Mouse (Mus musculus) left cerebral cortex, adult 2 months (tissue): ENCODE measurements around the gene Abca8a. TPM values are rescaled to one million over a fixed set of nuclear protein-coding genes. Genes with fewer than 3 reads are reported as not detected.
A peak's percentile ranks its signal among the peaks of the same experiment; 100 is the strongest.
"Not testable (repeated sequence)": the region's sequence is repeated elsewhere in the genome, so short reads cannot be mapped to it uniquely, and the experiment has no call there.

Source experiments
- DNase-seq, 2 experiments: peaks; one replicate each; pipeline ENCODE4 v3.0.0; 2021 to 2022; ENCODE audit warnings: low spot score in 2 of 2, mixed read lengths in 1 of 2; ENCODE audit errors: extremely low spot score in 1 of 2
- H3K27ac ChIP-seq: fragments of 200-600 bp; 2 replicates; pipeline ENCODE4 v1.8.1; 2022
- H3K4me3 ChIP-seq: fragments of 200-600 bp; 2 replicates; pipeline ENCODE4 v1.8.1; 2022
- CTCF ChIP-seq: fragments of 200-600 bp; IDR thresholded peaks from 2 replicates; pipeline ENCODE4 v1.8.1; 2022; ENCODE audit warnings: antibody characterized with exemption, mild to moderate bottlenecking, moderate library complexity
- intact Hi-C: fragments of 180-260 bp; cut with DNase I; formaldehyde crosslinking; loops from one replicate; pipeline ENCODE4 v1.15.1; 2025
- total RNA-seq, 2 experiments: library from RNA; stranded (reverse); gene quantifications; 2 replicates each; pipeline ENCODE4 v1.2.3; 2021

Gene Abca8a
- total RNA-seq, 2 experiments from 2014 or later, result 2.9 to 3.1 TPM

DNA sequence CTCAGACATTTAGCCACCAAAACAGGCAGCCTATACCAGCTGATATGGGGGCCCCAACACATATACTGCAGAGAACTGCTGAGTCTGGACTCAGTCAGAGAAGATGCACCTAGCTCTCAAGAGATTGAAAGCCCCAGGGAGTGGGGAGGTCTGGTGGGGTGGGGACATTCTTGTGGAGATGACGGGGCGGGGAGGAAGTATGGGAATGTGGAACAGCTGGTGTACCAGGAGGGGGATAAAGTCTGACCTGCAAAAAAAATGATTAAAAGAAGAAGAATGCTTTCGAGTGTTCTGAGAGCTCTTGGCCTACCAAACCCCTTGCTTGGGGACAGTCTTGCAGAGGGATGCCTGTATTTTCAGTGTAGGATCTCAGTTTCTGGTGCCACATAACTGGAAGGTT lies 42.1 kb downstream of the Abca8a start:
- TF ChIP-seq CTCF, result no peak
- Histone ChIP-seq H3K4me3 (no peak overlapping the region), H3K27ac (no peak overlapping the region)
- intact Hi-C loops, result no loop called here
- DNase-seq, result no peak

- Histone ChIP-seq H3K27ac (no peak overlapping the region), H3K4me3 (no peak overlapping the region)
- intact Hi-C loops, result no loop called here
- no peak for DNase-seq
- no peak for TF ChIP-seq CTCF
These were observed 58.0 kb downstream of the Abca8a start for GRCm38 (mm10) chr11:110037795-110038194.

DNA sequence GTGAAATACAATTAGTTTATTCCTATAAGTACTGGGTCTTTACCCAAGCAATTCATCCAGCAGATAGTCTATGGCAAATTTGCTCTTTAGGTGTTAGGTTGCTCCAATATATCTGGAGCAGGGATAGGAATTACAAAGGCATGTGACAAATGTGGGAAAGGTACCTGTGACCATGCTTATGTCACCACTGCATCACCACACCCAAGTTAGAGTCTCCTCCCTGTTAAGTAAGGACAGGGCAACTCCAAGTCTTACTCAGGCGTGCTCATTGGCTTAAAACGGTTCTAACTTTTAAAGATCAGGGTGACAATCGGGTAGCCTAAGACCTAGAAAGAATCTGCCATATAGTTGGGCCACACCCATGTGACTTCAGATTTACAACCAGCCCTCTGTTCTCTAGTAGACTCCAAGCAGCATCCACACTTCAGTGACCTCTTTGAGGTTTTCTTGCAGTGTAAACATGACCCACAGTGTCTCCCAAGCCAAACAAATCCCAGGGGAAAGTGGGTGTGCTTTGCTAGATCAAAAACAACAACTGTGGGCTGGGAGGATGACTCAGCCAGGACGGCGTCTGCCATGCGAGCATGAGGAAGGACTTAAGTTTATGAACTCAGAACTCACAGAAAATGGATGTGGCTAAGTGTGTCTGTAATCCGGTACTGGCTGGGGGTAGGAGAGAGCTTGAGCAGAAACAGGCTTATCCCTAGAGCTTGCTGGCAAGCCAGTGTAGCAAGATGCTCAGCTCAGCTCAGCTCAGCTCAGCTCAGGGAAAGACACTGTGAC lies 66.7 kb downstream of the Abca8a start:
- no peak overlapping the region for H3K4me3 ChIP-seq
- no peak for TF ChIP-seq CTCF
- no peak overlapping the region for H3K27ac ChIP-seq
- no peak for DNase-seq
- intact Hi-C loops, result no loop called here

- DNase-seq, result no peak
- intact Hi-C loops, result no loop called here
- Histone ChIP-seq H3K27ac (no peak overlapping the region), H3K4me3 (no peak overlapping the region)
- TF ChIP-seq CTCF, result no peak
These were observed 84.8 kb downstream of the Abca8a start for GRCm38 (mm10) chr11:110010836-110011546.

DNA sequence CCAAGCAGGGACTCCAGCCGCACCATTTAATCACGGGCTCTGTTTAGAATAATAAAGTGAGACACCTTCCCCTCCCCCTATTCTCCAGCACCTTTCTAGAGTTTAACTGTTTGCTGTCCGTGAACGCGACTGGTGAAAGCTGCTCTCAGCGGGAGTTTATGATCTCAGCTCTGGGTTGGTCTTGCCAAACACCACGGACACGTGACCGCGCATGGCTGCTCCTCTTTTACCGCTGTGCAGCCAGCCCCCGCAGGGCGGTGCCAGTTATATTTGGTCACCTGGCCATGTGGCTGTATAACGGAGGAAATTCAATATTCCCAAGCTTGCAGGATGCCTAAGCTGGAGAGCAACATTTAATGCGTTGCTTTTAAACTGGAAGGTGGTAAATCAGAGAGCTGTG lies 100.2 kb downstream of the Abca8a start, which contains the start of gene Abca8b:
Gene Abca8b (minus strand): TSS at position 222 of the 400 bp plus-strand sequence.
- intact Hi-C loops, result loop anchor here (5.0 kb wide), 1 partner anchor 272 kb away; no protein-coding TSS in a partner anchor
- no peak for TF ChIP-seq CTCF
- Histone ChIP-seq H3K27ac (peak within 1 kb of the TSS; percentile 83), H3K4me3 (peak within 1 kb of the TSS; percentile 51)
- DNase-seq, result peak; percentile 78 to 80

DNA sequence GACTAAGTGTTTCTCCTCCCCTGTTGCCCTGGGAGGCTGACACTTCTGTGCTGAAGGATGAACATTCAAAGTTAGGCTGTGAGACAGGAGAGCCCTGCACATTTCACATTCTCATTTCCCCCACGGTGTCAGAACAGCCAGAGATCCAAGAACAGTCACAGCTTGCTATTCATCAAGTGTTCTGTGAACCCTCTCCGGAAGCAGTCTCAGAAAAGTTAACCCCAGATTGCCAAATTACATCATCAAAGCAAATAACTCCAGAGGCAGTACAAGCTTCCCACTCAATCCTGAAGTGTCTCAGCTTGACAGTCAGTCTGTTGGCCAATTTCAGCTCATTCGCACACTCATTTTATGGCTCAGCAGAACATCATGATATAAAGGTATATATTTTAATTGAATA lies 100.8 kb downstream of the Abca8a start:
- peak overlapping the region; percentile 51 for H3K4me3 ChIP-seq
- TF ChIP-seq CTCF, result no peak
- DNase-seq, result peak; percentile 31 to 38
- H3K27ac ChIP-seq, result peak overlapping the region; percentile 83
- intact Hi-C loops, result loop anchor here (5.0 kb wide), 1 partner anchor 272 kb away; no protein-coding TSS in a partner anchor

- Histone ChIP-seq H3K4me3 (no peak overlapping the region; the same call in 1 of the 2 replicates), H3K27ac (no peak overlapping the region)
- intact Hi-C loops, result no loop called here
- DNase-seq, result no peak
- no peak for TF ChIP-seq CTCF
These were observed 101.8 kb downstream of the Abca8a start for GRCm38 (mm10) chr11:109994014-109994413.

DNA sequence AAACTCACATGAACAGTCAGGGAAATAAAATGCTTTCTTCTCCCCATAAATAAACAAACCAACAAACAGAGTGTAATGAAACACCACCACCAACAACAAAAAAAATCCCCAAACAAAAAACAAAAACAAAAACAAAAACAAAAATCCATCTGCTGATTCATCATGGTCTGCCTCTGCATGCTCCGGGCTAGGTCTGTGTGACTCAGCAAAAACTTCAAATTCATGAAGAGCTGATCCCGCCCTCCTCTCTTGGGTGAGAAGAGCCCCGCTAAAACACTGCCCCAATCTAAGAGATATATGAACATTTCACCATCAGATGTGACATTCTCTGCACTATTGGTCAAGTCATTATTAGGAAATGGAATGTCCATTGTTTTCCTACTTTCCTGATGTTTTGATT lies 104.5 kb downstream of the Abca8a start:
- TF ChIP-seq CTCF, result no peak
- intact Hi-C loops, result no loop called here
- Histone ChIP-seq H3K27ac (no peak overlapping the region), H3K4me3 (no peak overlapping the region)
- no peak for DNase-seq

DNA sequence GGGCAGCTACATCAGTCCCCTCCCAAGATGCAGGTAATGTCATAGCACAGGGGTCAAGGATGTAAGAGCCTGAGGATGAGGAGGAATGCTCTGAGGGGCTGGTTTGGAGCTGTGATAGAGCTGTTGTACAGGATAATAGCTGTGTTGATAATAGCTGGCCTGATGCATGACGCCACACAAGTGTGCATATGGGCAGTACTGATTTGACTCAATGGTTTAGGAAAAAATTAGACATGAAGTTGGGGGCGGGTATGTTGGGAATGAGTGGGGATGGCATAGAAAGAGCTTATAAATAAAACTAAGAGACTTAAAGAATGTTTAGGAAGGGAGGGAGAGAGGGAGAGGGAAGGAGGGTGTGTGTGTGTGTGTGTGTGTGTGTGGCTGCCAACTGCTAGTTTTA lies 105.5 kb downstream of the Abca8a start:
- no peak overlapping the region for H3K27ac ChIP-seq
- no peak for TF ChIP-seq CTCF
- DNase-seq, result no peak
- intact Hi-C loops, result no loop called here
- H3K4me3 ChIP-seq, result no peak overlapping the region

- Histone ChIP-seq H3K4me3 (no peak overlapping the region), H3K27ac (no peak overlapping the region)
- TF ChIP-seq CTCF, result no peak
- no peak for DNase-seq
- intact Hi-C loops, result no loop called here
These were observed 107.6 kb downstream of the Abca8a start for GRCm38 (mm10) chr11:109988164-109988563.

DNA sequence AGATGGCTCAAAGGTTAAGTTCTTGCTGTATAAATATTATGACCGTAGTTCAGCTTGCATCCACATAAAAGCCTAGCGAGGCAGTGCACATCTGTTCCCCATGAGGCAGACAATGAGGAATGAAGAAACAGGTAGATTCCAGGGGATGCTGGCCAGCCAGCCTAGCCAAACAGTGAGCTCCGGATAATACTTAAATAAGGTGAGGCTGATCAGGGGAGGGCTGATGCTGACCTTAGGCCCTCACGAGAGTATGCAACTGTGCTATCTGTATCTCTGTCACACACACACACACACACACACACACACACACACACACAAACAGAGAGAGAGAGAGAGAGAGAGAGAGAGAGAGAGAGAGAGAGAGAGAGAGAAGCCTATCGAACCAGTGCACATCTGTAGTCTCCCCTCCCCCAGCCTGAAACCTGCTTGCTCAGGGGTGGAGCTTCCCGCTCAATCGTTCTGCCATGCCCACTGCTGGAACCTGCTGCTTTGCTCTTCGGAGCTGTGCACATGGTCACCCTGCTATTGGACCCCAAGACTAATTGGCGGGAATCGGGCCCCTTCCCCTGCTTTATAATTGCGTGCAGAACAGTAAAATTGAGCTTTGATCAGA lies 108.2 kb downstream of the Abca8a start:
- DNase-seq, H3K4me3 ChIP-seq, H3K27ac ChIP-seq, intact Hi-C loops: not testable (repeated sequence)

DNA sequence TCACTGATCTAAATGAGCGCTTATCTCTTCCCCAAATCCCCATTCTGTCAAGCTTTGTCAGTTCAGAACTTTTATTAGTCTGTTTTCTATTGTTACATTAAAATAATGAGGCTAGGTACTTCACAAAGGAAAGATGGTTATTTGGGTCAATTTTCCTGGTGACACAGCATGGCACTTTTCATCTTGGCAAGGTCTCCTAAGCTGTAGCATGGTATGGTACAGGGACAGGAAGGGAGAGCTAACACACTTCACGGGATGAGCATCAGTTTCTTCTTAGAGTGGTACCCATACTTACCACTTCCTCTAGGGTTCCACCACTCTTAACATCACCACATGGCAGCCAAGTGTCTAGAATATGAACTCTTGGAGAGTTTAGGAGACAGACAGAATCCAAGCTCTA lies 113.9 kb downstream of the Abca8a start:
- intact Hi-C loops, result no loop called here
- TF ChIP-seq CTCF, result no peak
- H3K27ac ChIP-seq, result no peak overlapping the region
- no peak overlapping the region for H3K4me3 ChIP-seq
- no peak for DNase-seq

Other genes starting within 250 kb of the Abca8a start
- 10 to 100 TPM; 12.1 to 12.2 TPM for gene Abca8b, start 100.1 kb downstream of the Abca8a start, total RNA-seq
- 1 to 10 TPM; 6.9 to 7.6 TPM for gene Abca9, start 72.2 kb upstream of the Abca8a start, total RNA-seq
- gene Abca6, start 155.8 kb upstream of the Abca8a start, total RNA-seq, result 1 to 10 TPM; 1.4 to 1.7 TPM
- 10 to 100 TPM; 44.3 to 46.9 TPM for gene Abca5, start 241.7 kb upstream of the Abca8a start, total RNA-seq